Mouse (Mus musculus): Measurements from ENCODE around the gene Sept8. TPM values are rescaled to one million over a fixed set of nuclear protein-coding genes. Genes with fewer than 3 reads are reported as not detected.
"Not testable (repeated sequence)": the region's sequence is repeated elsewhere in the genome, so short reads cannot be mapped to it uniquely, and the experiment has no call there.

Gene Sept8
- total RNA-seq, 4 experiments from 2014 or later: 279 to 287 (median 284) TPM

DNA sequence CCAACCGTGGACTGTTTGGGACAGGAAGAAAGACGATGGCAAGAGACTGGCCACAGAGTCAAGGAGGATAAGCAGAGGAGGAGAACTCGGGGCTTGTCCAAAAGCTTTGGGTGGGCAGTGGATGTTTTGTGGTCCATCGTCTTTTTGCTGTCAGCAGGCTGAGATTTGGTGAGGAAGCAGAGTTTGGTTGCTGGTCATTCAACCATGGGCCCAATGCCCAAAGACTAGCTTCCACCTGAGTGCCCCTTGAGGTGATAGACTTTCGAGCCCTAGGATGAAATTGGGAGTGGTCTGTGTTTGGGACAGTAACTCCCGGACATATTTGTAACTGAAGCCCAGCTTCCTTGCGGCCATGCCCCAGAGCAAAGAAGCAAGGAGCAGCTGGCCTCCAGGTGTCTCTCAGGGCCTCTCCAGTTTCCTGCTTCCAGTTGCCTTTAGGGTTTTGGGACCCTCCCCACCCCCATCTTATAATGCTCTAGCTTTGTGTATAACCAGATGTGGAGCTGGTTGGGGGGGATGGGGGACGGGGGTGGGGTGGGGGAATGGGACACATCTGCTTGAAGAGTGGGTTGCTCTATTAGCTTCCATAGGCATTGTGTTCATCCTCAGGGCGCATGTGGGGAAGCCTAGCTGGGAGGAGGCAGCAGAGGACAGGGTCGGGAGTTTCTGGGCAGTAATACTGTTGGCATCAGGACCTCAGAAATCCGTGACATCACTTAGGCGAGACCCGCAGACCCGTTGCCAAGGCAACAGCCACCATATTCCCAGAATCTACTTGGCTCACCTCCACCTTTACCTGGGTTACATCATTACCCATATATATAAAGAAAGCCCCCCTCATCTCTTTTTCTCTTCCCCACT is 4.7 kb downstream of the Sept8 start:
- no peak for DNase-seq (ENCODE audit: low spot score in 2 of 2)

DNA sequence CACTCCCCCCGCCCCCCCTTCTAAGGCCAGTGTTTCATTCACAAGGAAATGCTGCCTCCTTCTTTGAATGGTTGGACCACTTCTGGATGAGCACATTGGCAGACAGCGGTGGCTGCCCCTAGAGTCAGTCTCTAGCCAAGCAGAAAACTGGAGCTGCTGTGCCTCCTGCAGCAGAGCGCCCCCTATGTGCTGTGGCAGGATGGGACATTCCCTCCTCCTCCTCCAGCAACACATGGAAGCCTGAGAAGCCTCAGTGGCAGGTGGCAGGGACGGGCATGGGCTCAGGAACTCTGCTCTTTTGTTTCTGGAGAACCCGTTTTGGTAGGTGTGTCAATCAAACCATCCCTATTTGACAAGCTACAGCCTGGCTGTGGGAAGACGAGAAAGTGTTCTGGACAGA is 5.8 kb downstream of the Sept8 start:
- no peak for DNase-seq (ENCODE audit: low spot score in 2 of 2)

DNA sequence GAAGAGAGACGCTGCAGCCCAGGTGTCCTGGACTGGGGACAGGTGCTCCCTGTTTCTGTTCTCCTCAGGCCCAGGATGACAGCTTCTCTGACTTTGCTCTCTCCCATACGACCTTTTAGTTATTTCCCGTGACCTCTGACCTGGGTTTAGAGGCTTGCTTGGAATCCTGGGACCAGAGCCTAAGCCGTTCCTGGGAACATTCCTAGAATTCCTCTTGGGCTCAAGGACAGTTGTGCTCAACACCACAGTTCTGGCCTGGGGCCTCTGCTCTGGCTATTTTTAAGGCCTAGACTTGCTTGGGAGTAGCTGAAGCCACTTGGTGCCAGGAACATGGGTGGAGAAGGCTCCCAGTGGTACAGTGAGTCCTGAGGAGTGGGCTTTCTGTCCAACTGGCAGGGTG is 6.4 kb downstream of the Sept8 start:
- no peak for DNase-seq (ENCODE audit: low spot score in 2 of 2)

DNA sequence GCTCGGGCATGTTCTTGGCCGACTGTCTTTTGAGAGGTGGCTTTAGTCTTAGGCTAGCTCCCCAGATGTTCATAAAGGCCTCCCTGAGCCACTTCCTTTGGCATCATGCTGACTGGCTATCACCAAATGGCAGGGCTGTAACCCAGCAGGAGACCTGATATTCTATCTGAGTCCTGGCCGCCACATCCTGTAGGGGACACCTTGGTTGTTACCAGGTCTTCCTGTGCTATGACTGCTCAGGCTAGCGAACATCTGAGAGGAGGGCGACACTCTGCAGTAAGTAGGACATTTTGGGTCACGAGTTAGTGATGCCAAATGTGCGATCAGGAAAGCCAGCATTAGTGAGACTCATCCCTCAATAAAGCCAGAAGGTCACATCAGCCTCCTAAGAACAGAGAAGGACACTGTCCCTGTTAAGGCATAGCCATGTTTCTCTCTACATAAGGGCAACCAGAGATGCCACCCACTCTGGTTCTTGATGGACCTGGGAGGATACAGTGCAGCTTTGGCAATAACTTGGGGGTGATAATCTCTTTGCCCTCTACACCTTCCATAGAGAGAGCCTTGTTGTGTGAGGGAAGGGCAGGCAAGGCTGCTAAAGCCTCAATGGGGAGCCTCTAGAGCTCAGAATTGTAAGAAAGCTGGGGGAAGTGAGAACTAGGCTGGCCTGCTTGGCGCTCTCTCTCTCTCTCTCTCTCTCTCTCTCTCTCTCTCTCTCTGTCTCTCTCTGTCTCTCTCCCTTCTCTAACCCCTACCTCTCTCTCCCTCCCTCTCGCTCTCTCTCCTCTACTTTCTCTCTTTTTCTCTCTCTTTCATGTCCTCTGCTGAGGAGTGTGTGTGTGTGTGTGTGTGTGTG is 9.6 kb downstream of the Sept8 start:
- no peak for DNase-seq (ENCODE audit: low spot score in 2 of 2)

DNA sequence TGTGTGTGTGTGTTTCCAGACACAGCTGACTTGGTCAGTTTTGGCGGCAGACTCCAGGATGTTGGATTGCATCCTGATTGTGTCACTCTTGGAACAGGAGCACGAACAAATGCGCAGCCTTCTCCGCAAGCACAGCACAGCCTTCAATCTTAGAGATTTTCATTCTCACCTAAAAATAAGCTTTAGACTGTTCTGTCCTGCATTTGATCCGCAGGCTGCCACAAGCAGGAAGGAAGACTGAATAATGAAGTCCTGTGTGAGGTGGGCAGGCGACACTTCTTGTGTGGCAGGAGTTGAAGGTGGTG is 10.1 kb downstream of the Sept8 start:
- no peak for DNase-seq (ENCODE audit: low spot score in 2 of 2)

DNA sequence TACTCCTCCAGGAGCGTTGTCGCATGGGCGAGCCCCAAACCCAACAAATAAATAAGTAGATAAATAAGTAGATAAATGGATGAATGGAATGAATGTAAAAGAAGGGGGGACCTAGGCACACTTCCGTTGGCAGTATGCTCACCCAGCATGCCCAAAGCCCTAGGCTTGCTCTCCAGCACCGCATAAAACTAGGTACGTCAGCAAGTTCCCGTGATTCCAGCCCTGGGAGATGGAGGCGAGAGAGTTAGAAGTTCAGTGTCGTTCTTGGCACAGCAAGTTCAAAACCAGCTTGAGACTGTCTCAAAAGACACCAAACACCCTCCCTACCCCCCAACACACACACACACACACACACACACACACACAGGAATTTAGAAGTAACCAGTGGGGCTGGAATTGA is 10.9 kb downstream of the Sept8 start:
- DNase-seq (ENCODE audit: low spot score in 2 of 2): no peak

DNA sequence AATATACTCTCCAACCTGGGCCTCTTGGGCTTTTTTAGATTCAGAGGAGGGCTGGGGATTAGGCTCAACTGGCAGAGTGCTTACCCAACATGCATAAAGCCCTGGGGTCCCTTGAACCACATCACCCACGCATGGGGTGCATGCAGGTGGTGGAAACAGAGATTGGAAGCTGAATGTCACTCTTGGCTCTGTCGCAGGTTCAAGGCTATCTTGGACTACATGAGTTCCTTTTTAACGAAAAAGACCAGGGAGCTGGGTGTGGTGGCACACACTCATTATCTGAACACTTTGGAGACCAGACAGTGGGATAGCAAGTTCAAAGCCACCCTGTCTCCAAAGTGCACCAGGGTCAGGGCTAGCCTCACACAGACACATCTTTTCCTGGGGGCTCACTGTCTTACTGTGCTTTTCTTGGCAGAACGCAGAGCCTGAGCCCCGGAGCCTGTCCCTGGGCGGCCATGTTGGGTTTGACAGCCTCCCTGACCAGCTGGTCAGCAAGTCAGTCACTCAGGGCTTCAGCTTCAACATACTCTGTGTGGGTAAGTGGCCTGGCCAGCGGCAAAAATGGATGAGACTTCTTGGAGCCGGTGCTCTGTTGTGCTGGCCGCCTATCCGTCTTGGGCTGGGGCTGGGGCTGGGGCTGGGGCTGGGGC is 12.6 kb downstream of the Sept8 start:
- no peak for DNase-seq (ENCODE audit: low spot score in 2 of 2)

DNA sequence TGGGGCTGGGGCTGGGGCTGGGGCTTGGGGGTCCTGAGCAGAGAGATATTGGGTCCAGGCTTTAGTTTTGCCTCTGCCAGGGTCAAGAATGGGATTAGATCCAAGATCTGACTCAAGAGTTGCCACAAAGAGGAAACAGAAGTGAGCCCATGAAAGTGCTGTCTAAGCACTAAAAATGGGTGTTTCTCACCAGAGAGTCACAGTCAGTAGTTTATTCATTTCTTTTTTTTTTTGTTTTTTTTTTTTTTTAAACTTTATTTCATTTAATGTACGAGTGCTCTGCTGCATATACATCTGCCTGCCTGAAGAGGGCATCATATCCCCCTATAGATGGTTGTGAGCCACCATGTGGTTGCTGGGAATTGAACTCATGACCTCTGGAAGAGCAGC is 13.2 kb downstream of the Sept8 start:
- DNase-seq (ENCODE audit: low spot score in 2 of 2): no peak

DNA sequence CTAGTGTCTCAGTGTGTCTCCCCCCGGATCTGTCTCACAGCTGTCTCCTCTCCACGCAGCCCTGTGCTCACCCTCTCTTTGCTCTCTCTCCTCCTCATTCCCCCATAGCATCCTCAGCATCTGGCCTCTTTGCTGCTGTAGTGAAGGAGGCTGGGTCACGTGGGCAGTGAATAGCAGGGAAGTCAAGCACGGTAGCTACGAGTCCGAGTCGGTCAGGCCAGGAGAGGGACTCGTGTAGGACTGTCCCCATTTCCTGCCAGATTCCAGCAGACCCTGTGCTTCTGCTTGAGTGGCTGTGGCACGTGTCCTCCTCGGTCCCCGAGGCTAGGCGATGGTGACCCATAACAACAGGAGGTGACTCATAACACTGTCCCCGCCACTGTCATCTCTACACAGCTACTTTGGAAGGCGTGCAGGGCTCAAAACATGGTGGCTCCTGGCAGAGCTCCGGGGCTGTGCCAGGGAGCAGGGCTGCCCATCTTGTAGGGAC is 20.0 kb downstream of the Sept8 start:
- no peak for DNase-seq (ENCODE audit: low spot score in 2 of 2)

DNA sequence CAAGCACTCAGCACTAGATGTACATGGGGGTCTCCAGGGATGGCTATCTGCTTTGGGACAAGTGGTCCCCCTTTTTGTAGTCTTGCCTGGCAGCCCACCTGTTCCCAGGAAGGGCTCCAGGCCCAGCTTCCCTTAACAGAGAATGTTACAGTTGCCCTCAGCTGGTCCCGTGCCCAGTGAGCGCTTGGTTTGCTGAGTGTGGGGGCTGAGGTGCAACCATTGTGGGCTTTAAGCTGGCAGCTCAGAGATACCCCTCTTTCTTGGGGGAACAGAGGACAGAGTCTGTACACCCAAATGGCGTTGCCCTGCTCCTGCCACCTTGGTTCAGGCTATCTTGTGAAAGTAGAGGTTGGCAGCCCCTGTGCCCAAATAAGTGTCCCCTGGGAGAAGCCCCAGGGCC is 21.3 kb downstream of the Sept8 start:
- no peak for DNase-seq (ENCODE audit: low spot score in 2 of 2)

DNA sequence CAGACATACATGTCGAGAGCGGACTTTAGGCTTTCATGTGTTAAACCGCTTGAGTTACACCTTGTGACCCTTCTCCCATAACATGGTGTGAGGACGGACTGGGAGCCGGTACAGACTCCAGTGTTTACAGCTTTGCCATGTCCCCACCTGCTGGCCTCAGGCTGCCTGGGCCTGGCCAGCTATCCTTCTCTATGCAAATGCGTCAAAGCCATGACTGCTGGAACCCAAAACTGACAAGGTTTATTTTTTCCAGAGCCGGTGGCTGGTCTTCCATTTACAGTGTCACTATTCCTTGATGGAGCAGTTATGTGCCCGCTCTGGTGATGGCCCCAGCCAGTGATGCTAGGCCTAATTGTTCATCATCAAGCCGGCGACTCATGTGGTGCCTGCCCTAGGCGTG is 22.2 kb downstream of the Sept8 start:
- no peak for DNase-seq (ENCODE audit: low spot score in 2 of 2)

DNA sequence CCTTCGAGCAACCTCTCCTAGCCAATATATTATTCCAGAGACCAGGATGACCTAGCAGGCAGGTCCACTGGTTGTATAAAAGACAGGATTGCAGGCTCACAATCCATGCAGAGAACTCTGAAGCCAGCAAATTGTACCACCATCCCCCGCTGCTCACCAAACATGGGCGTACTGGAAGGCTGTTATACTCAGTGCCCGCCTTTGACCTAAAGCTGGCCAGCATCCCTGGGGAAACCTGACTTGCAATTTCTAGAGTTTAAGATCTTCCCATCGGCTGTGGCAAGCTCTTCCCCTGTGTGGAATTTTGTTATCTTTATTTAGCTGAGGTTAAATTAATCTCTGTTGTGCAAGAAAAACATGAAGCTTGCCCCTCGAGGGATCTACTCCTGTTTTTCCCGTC is 24.0 kb downstream of the Sept8 start:
- DNase-seq (ENCODE audit: low spot score in 2 of 2): no peak

DNA sequence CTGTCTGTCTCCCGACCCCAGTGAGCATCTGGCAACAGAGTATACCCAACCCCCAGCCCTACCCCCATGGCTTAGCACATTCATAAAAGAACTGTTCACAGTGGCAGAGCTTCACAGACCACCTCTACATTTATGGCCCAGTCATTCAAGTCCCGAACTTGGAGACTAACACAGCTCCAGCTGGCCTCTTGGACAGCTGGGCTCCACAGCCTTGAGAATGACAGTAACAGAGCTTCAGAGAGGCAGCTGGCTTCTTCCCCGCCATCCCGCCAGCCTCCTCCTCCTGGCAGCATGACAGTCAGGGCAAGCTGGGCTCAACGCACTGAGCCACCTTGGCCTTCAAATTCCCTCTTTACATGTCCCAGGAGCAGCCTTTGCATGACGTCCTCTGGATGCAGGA is 27.2 kb downstream of the Sept8 start:
- no peak for DNase-seq (ENCODE audit: low spot score in 2 of 2)

DNA sequence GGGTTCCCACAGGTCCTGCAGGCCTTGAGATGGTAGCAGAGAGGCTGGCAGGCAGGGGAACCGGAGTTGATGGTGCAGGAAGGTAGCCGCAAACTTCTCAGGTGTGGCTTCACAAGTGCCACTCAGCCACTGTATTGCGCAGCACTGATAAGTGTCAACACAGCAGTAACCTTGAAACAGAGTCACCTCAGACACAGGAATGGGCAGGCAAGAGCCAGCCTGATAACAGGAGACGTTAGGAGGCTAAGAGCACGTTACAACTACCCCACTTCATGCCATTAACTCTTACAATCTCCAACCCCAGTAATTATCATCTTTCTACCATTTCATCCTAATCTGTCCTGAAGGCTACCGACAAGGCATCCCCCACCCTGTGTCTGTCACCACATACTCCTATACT is 28.5 kb downstream of the Sept8 start:
- DNase-seq (ENCODE audit: low spot score in 2 of 2): no peak

DNA sequence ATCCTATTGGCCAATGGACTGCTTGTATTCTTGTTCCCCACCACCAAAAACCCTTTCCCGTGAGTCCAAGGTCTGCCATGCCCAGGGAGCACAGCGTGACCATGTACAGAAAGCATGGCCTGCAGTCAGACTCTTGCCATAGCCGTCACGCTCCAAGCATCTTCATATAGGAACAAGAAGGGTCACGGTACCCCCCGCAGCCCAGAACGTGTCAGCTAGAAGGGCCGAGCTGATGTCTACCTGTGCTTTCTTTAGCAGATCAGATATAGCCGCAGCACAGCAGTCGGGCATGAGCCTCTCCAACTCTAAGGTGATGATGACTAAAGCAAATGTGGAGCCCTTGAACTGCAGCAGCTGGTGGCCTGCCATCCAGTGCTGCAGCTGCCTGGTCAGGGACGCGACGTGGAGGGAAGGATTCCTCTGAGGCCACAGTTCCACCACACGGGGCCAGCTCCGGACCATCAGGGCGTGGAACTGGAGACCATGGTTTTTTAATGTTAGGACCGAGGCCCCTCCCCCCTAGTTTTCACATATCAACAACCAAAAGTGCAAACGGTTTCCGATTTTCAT is 29.1 kb downstream of the Sept8 start:
- DNase-seq (ENCODE audit: low spot score in 2 of 2): no peak

DNA sequence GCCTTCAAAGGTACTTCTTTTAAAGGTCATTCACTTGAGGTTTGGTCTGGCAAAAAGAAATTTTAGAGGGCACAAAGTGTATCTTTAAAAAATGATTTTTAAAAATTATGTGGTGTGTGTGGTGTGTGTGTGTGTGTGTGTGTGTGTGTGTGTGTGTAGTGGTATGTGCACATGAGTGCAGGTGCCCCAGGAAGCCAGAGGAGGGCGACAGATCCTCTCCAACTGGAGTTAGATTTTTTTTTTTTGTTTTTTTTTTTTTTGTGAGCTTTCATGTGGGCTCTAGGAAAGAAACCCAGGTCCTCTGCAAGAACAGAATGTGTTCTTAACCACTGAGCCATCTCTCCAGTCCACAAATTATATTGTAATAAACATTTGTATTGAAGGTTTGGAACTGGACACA is 31.7 kb downstream of the Sept8 start:
- DNase-seq (ENCODE audit: low spot score in 2 of 2): no peak

DNA sequence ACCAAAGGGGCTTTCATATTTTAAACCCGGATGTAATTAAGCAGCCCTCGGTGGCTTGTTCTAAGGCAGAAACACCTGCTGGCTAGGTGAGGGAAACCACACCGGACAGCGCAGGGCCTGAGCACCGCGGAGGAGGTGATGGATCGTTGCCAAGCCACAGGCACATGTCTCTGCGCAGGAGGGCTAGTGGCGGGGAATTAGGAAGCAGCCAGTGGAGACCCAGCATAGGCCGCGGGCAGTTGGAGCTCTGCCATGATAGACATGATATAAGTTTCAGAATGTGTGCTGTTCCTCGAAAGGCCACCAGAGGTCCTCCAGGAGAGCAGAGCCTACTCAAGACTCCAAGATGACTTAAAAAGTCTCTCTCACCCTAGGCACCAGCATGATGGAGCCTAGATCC is 32.7 kb downstream of the Sept8 start:
- DNase-seq (ENCODE audit: low spot score in 2 of 2): no peak

DNA sequence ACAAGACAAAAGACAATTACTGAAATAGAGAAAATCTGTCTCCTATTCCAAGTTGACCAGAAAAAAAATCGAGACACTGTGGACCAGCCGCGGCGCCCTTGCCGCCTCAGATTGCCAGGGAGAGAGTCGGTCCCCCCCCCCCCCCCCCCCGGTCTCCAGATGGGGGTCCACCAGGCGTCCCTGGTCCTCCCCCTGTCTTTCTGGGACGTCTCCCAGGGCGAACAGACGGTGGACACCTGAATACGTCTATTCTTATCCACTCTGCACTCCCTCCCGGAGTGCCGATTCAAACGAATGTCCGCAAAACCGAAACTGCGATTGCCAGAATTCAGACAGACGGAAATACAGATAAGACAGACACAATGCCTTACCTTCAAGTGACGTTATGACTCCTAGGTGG is 37.5 kb downstream of the Sept8 start:
- DNase-seq (ENCODE audit: low spot score in 2 of 2): not testable (repeated sequence)

DNA sequence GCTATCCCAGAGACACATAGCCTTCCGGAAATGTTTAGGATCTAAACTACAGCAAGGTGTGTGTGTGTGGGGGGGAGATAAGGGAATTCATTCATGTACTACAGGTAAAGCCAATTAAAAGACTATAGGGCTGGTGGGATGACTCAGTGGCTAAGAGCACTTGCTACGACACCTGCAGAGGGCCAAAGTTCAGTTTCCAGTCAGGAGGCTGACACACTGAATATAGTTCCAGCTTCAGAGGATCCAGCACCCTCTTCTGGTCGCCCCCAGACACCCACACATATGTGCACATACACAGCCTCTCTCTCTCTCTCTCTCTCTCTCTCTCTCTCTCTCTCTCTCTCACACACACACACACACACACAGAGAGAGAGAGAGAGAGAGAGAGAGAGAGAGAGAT is 38.9 kb downstream of the Sept8 start:
- not testable (repeated sequence) for DNase-seq (ENCODE audit: low spot score in 2 of 2)

DNA sequence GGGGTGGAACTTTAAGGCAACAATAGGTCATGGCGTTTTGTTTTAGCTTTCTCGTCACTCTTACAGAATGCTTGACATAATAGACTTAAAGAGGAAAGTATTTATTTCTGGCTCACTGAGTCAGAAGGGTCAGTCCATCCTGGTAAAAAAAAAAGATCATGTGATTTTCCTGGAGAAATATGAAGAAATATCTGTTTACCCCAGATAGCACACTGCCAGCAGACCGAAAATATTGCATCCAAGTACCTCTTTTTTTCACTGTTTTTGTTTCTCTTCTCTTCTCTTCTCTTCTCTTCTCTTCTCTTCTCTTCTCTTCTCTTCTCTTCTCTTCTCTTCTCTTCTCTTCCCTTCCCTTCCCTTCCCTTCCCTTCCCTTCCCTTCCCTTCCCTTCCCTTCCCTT is 40.9 kb downstream of the Sept8 start:
- DNase-seq (ENCODE audit: low spot score in 2 of 2): not testable (repeated sequence)

DNA sequence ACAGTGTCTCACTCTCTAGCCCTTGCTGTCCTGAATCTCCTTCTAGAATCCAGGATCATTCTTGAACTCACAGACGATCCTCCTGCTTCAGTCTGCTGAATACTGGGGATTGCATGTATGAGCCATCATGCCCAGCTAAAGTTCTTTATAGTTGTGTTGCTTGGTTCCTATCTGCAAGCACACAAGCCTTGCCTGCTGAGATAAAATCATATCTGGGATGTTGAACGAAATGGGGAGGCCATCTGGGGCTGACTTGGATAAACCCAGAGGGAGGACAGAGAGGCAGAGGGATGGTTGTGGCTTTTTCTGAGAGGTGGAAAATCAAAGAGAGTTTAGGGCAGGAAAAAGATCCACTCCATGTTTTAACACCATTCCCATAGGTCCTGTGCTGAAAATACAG is 42.9 kb downstream of the Sept8 start:
- DNase-seq (ENCODE audit: low spot score in 2 of 2): no peak

DNA sequence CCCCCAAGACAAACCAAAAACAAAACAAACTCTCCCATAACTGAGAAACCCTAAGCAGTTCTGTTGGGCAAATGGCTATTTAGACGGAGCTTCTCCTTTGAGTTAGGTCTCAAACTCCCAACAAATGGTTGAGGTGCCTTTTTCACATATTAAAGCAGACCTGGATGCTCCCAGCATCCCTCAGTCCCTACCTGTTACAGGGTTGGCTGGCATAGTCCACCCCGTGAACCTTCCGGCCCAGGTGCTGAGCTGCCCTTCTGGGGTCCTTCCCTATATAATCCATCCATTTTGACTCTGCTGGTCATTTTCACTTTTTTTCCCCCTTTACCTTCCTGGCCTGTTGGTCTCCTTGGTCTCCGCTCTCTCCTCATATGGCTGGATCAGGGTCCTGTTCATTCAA is 47.6 kb downstream of the Sept8 start:
- no peak for DNase-seq (ENCODE audit: low spot score in 2 of 2)

Measured in left cerebral cortex, adult 8-10 months (tissue).